Mouse (Mus musculus) neutrophil, adult 5-6 weeks (primary cell): ENCODE results near the gene Fbxo42. TPM values are rescaled to one million over a fixed set of nuclear protein-coding genes. Genes with fewer than 3 reads are reported as not detected.
A peak's percentile ranks its signal among the peaks of the same experiment; 100 is the strongest.

Experiments used
- ATAC-seq: fragments of 151-379, 151-347 bp; 2 replicates; pipeline ENCODE4 v1.8.0; 2017; ENCODE audit warnings: mild to moderate bottlenecking, moderate TSS enrichment; ENCODE audit not compliant: insufficient number of reproducible peaks, poor library complexity, low FRiP score, severe bottlenecking; ENCODE audit errors: extremely low read depth
- total RNA-seq: library from RNA; stranded (forward); fragments of 200-1000 nt; gene quantifications from 2 replicates; pipeline ENCODE4 v1.2.3, GENCODE M21; 2017

The Fbxo42 gene
- total RNA-seq, 1 experiment from 2014 or later, result 10.9 TPM

DNA sequence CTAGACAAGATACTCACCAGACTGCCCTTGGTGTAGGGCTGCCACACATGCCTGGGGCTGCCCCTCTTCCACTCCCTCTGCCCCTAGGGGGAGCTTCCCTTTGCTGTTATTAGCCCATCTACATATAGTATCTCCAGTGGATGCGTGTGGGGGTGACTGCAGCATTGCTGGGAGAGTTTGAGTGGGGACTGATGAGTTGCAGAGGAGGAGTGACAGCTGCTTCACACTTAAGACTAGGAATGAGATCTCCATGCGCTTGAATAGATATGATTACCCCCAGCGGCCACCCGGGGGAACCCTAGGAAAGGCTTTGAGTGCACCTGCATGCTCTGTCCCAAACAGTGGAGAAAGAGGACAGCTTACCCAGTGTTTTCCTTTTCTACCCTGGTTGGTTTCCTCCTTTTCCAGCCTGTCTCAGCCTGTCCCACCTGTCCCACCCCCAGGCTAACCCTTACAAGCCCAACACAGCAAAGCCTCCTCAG lies 56.9 kb downstream of the Fbxo42 start:
- ATAC-seq, result no peak

- ATAC-seq, result no peak
Measured at GRCm38 (mm10) chr4:141207081-141207480, 59.4 kb downstream of the Fbxo42 start.

DNA sequence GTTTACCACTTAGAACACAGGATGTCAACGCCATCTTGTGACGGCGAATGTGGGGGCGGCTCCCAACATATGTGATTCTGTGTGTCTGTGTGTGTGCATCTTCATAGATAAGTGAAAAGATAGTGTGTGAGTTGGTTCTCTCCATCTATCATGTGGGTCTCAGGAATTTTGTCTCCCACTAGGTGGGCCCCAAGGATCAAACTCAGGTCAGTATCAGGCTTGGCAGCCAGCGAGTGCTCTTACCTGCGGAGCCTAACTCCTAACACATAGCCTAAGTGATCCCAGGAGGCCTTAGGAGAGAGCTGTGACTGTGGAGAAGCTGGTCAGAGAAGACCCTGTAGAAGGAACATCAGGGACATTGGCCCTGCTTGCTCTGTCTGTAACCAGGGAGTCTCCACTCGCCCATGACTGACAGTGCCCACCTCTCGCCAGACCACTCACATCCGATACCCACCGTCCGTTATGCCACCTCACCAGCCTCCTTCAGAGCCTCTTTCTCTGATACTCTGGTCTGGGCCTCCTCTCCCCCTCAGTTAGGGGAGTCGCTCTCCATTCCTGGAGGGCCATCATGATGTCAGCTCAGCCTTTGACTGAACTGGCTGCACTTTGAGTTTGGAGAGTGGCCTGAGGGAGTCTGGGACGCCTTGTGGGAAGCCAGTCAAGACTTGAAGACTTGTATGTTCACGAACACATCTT lies 63.0 kb downstream of the Fbxo42 start:
- peak; percentile 45 for ATAC-seq

DNA sequence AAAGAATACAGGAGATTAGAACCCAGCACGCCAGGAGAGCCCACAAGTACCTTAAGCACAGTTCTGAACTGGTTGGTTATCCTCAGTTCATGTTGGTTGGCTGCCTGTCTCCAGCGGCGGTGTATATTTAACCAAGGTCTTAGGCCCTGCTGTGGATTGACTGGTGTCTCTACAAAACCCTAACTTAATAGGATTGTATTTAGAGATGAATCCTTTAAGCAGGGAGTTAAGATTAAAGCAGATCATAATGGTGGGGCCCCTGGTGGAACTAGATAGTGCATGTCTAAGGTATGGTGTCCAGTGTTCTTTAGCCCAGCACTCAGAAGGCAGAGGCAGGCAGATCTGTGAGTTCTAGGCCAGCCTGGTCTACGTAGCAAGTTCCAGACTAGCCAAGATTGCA lies 63.9 kb downstream of the Fbxo42 start:
- no peak for ATAC-seq

GRCm38 (mm10) chr4:141212892-141213291 lies 65.2 kb downstream of the Fbxo42 start:
- no peak for ATAC-seq

- no peak for ATAC-seq
Measured at GRCm38 (mm10) chr4:141213342-141213741, 65.6 kb downstream of the Fbxo42 start.

- peak; percentile 72 for ATAC-seq
Measured at GRCm38 (mm10) chr4:141213770-141214336, 66.1 kb downstream of the Fbxo42 start, which contains the start of gene Rsg1. TSS of gene Rsg1 (plus strand) at chr4:141213956.

DNA sequence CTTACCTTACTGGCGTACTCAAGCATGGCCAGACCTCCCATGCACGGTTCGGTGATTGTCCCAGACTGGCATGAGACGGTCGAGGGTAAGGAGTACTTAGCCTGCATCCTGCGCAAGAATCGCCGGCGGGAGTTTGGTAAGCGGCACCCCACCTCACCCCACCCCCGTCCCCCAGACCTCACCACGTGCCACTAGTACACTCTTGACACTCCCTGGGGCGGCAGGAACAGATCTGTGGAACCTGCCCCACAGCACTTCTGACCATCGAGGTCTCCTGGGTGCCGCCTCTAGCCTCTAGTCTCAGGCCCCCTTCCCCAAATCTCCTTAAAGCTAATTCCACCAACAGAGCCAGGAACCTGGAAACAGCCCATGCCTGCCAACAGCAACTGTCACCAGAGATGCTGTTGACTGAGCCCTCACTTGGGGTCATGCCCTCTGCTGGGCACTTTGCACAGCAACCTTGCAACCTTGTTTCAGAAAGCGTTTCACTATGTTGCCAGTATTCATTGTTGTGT lies 66.7 kb downstream of the Fbxo42 start:
- peak; percentile 61 for ATAC-seq

DNA sequence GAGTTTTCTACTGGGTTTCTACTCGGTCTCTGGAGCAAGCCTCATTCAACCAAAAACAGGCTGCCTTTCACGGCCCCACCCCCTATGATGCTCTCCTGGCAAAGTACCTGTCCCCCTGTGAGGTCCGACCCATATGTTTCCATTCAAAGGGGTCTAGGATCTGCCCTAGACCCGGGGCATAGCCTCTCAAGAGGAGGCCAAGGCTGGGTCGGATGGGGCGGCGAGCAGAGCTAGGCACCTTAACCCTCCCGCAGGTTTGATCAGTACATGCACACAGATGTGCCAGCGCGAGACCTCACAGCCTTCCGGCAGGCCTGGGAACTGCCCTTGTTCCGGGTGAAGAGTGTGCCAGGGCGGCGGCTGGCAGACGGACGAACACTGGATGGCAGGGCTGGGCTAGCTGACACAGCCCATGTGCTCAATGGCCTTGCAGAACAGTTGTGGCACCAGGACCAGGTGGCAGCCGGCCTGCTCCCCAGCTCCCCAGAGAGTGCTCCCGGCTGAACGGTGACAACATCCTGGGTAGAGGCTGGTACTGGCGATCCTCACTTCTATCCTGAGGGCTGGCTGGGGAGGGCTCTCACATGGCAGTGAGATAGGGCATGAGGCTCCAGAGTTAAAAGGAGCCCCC lies 72.0 kb downstream of the Fbxo42 start:
- ATAC-seq, result no peak

- no peak for ATAC-seq
Measured at GRCm38 (mm10) chr4:141221848-141222247, 74.1 kb downstream of the Fbxo42 start.

DNA sequence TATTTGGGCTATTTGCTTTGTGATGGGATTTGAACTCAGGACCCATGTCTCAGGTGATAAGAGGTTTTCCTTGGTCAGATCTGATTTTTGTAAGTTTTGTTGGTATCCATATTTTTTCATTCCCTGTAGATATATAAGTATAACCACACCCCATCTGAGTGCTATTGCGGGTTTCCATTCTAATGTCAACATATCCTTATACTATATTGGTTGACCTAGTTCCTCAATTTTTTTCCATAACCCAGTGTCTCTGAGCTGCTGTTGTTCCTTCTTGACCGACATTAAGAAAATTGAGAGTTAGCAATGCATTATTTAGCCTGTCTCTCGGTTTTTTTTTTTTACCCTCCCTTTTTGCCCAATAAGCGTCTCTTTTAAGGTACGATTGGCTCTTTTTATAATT lies 75.0 kb downstream of the Fbxo42 start:
- ATAC-seq, result no peak

- no peak for ATAC-seq
Measured at GRCm38 (mm10) chr4:141228687-141229086, 81.0 kb downstream of the Fbxo42 start.

DNA sequence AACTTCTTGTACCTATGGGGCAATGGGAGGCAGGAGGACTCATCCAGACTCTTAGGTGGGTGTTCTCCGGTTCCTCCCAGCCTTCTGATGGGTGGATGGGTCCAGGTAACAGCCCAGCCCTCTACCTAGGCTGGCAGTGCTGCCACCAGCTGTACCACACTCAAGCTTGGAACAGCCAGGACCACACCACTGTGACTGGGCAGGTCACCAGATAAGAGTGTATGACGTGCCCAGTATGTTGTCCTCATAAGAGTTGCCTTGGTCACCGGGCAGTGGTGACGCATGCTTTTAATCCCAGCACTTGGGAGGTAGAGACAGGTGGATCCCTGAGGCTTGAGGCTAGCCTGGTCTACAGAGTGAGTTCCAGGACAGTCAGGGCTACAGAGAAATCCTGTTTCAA lies 85.5 kb downstream of the Fbxo42 start:
- ATAC-seq, result no peak

DNA sequence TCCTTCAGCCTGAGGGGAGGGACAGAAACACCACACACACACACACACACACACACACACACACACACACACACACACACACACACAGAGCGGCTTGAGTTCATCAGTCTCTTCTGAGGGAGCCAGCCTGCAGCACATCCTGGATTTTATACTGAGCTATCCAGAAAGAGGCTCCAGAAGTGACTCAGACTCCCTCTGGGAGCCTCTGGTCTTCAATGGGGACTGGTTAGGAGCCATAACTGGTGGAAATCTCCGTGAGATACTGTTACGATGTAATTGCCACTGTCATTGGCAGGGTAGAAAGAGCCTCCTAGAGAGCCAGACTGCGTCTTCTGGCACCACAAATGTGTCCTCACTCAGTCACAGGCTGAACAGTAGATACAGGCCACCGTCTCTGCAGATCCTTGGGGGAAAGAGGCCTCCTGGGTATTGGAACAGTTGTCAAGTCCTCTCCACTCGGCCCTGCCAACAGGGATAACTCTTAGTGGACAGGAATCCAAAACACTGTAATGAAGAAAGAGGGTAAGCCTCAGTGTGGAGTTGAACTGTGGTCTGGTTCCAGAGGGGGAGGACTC lies 87.9 kb downstream of the Fbxo42 start:
- ATAC-seq, result no peak

- ATAC-seq, result no peak
Measured at GRCm38 (mm10) chr4:141236856-141237255, 89.1 kb downstream of the Fbxo42 start.

- ATAC-seq, result no peak
Measured at GRCm38 (mm10) chr4:141238492-141239387, 91.0 kb downstream of the Fbxo42 start.

GRCm38 (mm10) chr4:141239388-141240125 lies 91.8 kb downstream of the Fbxo42 start, which contains the start of gene Arhgef19:
TSS of gene Arhgef19 (plus strand) at chr4:141239499.
- peak; percentile 80 for ATAC-seq

DNA sequence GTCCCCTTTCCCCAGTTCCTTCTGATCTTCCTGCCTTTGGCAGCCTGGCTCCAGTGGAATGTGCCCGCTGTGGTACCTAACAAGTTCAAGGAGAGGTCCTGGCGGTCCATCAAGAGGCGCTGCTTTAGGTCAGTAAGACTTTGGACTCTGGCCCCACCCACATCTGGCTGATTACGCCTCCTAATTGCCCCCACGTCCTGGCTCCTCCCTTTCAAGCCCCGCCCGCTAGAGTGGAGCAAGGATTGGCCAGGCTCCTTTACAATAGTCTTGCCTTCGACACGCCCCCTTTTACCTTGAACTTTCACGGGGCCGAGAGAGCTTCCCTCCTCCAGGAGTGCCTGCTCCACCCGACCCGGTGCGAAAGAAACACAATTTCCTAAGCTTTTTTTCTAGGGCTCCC lies 92.9 kb downstream of the Fbxo42 start:
- ATAC-seq, result no peak
